Mouse (Mus musculus) 3T3-L1 (cell line): ENCODE results near the gene Hormad2.

Source experiments
- DNase-seq: peaks from one replicate; pipeline ENCODE4 v3.0.0-alpha.2; 2015; ENCODE audit warnings: low read depth, low spot score

The Hormad2 gene

GRCm38 (mm10) chr11:4440978-4441377 is at the start of gene Hormad2:
TSS of gene Hormad2 (minus strand) at chr11:4441105.
- DNase-seq = no peak

- DNase-seq = no peak
Observed at GRCm38 (mm10) chr11:4489207-4489606, 48.3 kb upstream of the Hormad2 start.

- no peak for DNase-seq
Observed at GRCm38 (mm10) chr11:4488798-4489197, 47.9 kb upstream of the Hormad2 start.

GRCm38 (mm10) chr11:4488367-4488766 is 47.5 kb upstream of the Hormad2 start:
- no peak for DNase-seq

- DNase-seq = no peak
Observed at GRCm38 (mm10) chr11:4487401-4487965, 46.6 kb upstream of the Hormad2 start.

- no peak for DNase-seq
Observed at GRCm38 (mm10) chr11:4484541-4484940, 43.6 kb upstream of the Hormad2 start.

- no peak for DNase-seq
Observed at GRCm38 (mm10) chr11:4482641-4483040, 41.7 kb upstream of the Hormad2 start.

- DNase-seq = no peak
Observed at GRCm38 (mm10) chr11:4476184-4476697, 35.3 kb upstream of the Hormad2 start.

GRCm38 (mm10) chr11:4472464-4473179 is 31.7 kb upstream of the Hormad2 start:
- no peak for DNase-seq

GRCm38 (mm10) chr11:4471734-4472133 is 30.8 kb upstream of the Hormad2 start:
- DNase-seq = no peak

- no peak for DNase-seq
Observed at GRCm38 (mm10) chr11:4471251-4471650, 30.3 kb upstream of the Hormad2 start.

GRCm38 (mm10) chr11:4469091-4469490 is 28.2 kb upstream of the Hormad2 start:
- DNase-seq = no peak

GRCm38 (mm10) chr11:4467436-4467835 is 26.5 kb upstream of the Hormad2 start:
- DNase-seq = no peak

- DNase-seq = no peak
Observed at GRCm38 (mm10) chr11:4466191-4466590, 25.3 kb upstream of the Hormad2 start.

- no peak for DNase-seq
Observed at GRCm38 (mm10) chr11:4464616-4465015, 23.7 kb upstream of the Hormad2 start.

GRCm38 (mm10) chr11:4464186-4464585 is 23.3 kb upstream of the Hormad2 start:
- no peak for DNase-seq

GRCm38 (mm10) chr11:4462868-4463267 is 22.0 kb upstream of the Hormad2 start:
- no peak for DNase-seq

- DNase-seq = peak; percentile 34
Observed at GRCm38 (mm10) chr11:4461154-4461553, 20.2 kb upstream of the Hormad2 start.

GRCm38 (mm10) chr11:4460615-4461014 is 19.7 kb upstream of the Hormad2 start:
- no peak for DNase-seq

GRCm38 (mm10) chr11:4454895-4455535 is 14.1 kb upstream of the Hormad2 start:
- DNase-seq = no peak

- no peak for DNase-seq
Observed at GRCm38 (mm10) chr11:4452467-4453184, 11.7 kb upstream of the Hormad2 start.

GRCm38 (mm10) chr11:4451116-4451515 is 10.2 kb upstream of the Hormad2 start:
- DNase-seq = peak; percentile 56
